23 mouse cellular contexts compared by ENCODE assay signal in genomic region chr2:70503436-70503835, GRCm38 (mm10). TPM values are rescaled to one million over a fixed set of nuclear protein-coding genes. Genes with fewer than 3 reads are reported as not detected.
"Had no signal": no experiment of that assay in that cellular context is flagged by ENCODE, and none has a peak within 500 bp of the region (broad histone marks: within the 10 kb centered on the region; RNA-seq: fewer than 3 reads in every experiment).

No protein-coding gene starts in this region.

- H3K4me1 ChIP-seq: neural tube, embryonic 12.5 days had no signal

- H3K9me3 ChIP-seq: kidney, embryonic 15.5 days; limb, embryonic 12.5 days; limb, embryonic 15.5 days; neural tube, embryonic 12.5 days; neural tube, embryonic 15.5 days had no signal

- H3K36me3 ChIP-seq: kidney, embryonic 15.5 days; limb, embryonic 12.5 days; limb, embryonic 15.5 days; neural tube, embryonic 12.5 days; neural tube, embryonic 15.5 days had no signal

- H3K4me3 ChIP-seq: kidney, embryonic 15.5 days; limb, embryonic 12.5 days; limb, embryonic 15.5 days; neural tube, embryonic 12.5 days; neural tube, embryonic 15.5 days had no signal

- ATAC-seq: liver, postnatal 0 days; lung, postnatal 0 days had no signal

- H3K27ac ChIP-seq: kidney, embryonic 15.5 days; limb, embryonic 12.5 days; limb, embryonic 15.5 days; liver, embryonic 14.5 days; macrophage; neural tube, embryonic 12.5 days; neural tube, embryonic 15.5 days; stomach, postnatal 0 days had no signal

- H3K9ac ChIP-seq: kidney, embryonic 15.5 days; limb, embryonic 12.5 days; limb, embryonic 15.5 days; liver, embryonic 14.5 days; liver, postnatal 0 days; lung, embryonic 14.5 days; neural tube, embryonic 12.5 days; neural tube, embryonic 15.5 days had no signal

- H3K27me3 ChIP-seq: neural tube, embryonic 12.5 days had no signal

- DNase-seq: kidney, adult 11 months; kidney, adult 8-10 months; kidney, postnatal 10 days; kidney, postnatal 36 days; liver, postnatal 0 days; lung, embryonic 14.5 days; midbrain, embryonic 14.5 days; retina, postnatal 1 day; right cerebral cortex, postnatal 25 days; thymus, adult 2 months; thymus, postnatal 14 days had no signal

RNA-seq across cellular contexts. Expression of gene Erich2, which starts 5.2 kb away (rescaled TPM):
- total RNA-seq: megakaryocyte-erythroid progenitor cell, adult 5-6 weeks had no signal
- polyA plus RNA-seq: liver, embryonic 11.5 days; liver, embryonic 14.5 days; liver, postnatal 0 days; macrophage had no signal

RNA-seq across cellular contexts. Expression of gene Sp5, which starts 28.7 kb away (rescaled TPM):
- total RNA-seq: megakaryocyte-erythroid progenitor cell, adult 5-6 weeks had no signal
- polyA plus RNA-seq: liver, postnatal 0 days; macrophage; spleen, adult 2 months had no signal

RNA-seq across cellular contexts. Expression of gene Gad1, which starts 49.4 kb away (rescaled TPM):
- total RNA-seq: megakaryocyte-erythroid progenitor cell, adult 5-6 weeks had no signal
- polyA plus RNA-seq: macrophage had no signal
